Mouse (Mus musculus) midbrain, embryonic 12.5 days (tissue): ENCODE data around the gene Rbl1. TPM values are rescaled to one million over a fixed set of nuclear protein-coding genes. Genes with fewer than 3 reads are reported as not detected.
"Not testable (repeated sequence)": the region's sequence is repeated elsewhere in the genome, so short reads cannot be mapped to it uniquely, and the experiment has no call there.

Source experiments
- ATAC-seq: fragments of 200-750 bp; cut with Nextera tagmentation; 2 replicates; pipeline ENCODE4 v1.8.0; 2017; ENCODE audit warnings: low read depth, moderate TSS enrichment, moderate library complexity; ENCODE audit not compliant: low FRiP score
- H3K27ac ChIP-seq: fragments of 300-500 bp; sonication (generic); replicated peaks from 2 replicates; pipeline ENCODE4 v1.5.1; 2016; ENCODE audit warnings: mild to moderate bottlenecking
- H3K27me3 ChIP-seq: fragments of 300-500 bp; sonication (generic); 2 replicates; pipeline ENCODE4 v1.6.1; 2016; ENCODE audit warnings: mild to moderate bottlenecking
- H3K36me3 ChIP-seq: fragments of 300-500 bp; sonication (generic); 2 replicates; pipeline ENCODE4 v1.6.1; 2016
- H3K4me1 ChIP-seq: fragments of 300-500 bp; sonication (generic); 2 replicates; pipeline ENCODE4 v1.6.1; 2016
- H3K4me2 ChIP-seq: fragments of 300-500 bp; sonication (generic); replicated peaks from 2 replicates; pipeline ENCODE4 v1.6.1; 2016; ENCODE audit warnings: mild to moderate bottlenecking, moderate library complexity
- H3K4me3 ChIP-seq: fragments of 300-500 bp; sonication (generic); 2 replicates; pipeline ENCODE4 v1.5.1; 2016; ENCODE audit warnings: mild to moderate bottlenecking
- H3K9ac ChIP-seq: fragments of 300-500 bp; sonication (generic); replicated peaks from 2 replicates; pipeline ENCODE4 v1.6.1; 2016; ENCODE audit warnings: mild to moderate bottlenecking, moderate library complexity
- H3K9me3 ChIP-seq: fragments of 300-500 bp; sonication (generic); 2 replicates; pipeline ENCODE4 v1.6.1; 2016; ENCODE audit warnings: mild to moderate bottlenecking
- WGBS: fragments of 180-500 bp; shearing (Covaris S2); methylation state at CpG from one replicate; pipeline ENCODE4 v1.1.7; 2016; 5-methylcytosine and 5-hydroxymethylcytosine counted together
- polyA plus RNA-seq: library from polyadenylated mRNA; unstranded; fragments of >200 nt; fragmentation: Nextera tagmentation; extraction: Ambion mirVana; gene quantifications from 2 replicates; pipeline ENCODE4 v1.2.1, GENCODE M21; 2016

Gene Rbl1
- polyA plus RNA-seq: 30.5 and 30.9 TPM in 2 replicates

DNA sequence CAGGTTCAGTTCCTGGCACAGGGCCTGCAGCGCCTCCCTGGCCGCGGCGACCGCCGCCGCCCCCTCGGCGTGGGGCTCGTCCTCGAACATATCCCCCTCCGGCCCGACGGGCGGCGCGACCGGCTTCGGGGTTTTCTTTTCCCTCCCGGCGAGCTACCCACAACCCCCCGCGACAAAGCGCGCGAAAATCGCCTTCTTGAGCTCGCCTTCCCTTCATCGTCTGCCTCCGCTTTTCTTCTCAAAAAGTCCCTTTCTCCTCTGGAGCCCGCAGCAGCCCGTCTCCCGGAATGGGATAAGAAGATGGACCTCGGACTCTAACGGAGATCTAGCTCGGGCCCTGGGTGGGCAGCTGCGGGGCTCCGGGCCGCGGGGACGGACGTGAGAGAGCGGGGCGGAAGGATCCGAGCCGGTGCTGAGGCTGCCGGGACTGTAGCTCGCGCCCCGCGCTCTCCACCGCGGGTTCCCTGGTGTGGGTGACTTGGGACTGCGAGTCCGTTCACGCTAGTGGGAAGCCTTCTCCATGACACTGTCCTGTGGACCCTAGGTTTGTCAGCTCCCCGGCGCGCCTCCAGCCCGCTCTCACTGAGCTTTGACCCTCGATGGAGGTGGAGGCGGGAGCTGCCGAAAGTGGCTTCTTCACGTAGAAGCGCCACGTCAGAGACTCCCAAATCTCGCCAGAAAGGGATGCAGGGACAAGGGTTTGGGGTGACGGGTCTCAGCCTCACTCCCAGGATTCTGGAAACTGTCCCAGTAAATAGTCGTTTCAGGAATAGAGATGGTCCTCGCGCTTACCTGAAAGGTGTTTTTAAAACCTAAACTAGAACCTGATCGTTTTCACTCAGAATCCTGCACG is at the start of gene Rbl1:
Gene Rbl1 (minus strand): TSS at position 169 of the 853 bp plus-strand sequence.
- peak; percentile 81 for ATAC-seq
- H3K27ac ChIP-seq: peak within 1 kb of the TSS; percentile 98
- peak within 1 kb of the TSS; percentile 77 for H3K4me3 ChIP-seq
- 2% methylated on average over 72 of the region's 73 CpGs for WGBS
- no peaks in the 10 kb centered on the region for H3K9me3 ChIP-seq
- peaks cover 10% of the 10 kb centered on the region for H3K4me1 ChIP-seq
- 0 out of 2 replicates have a peak, but pooled peaks cover 8% of the 10 kb centered on the region for H3K36me3 ChIP-seq
- H3K9ac ChIP-seq: peak within 1 kb of the TSS; percentile 90
- peak within 1 kb of the TSS; percentile 77 for H3K4me2 ChIP-seq
- no peaks in the 10 kb centered on the region for H3K27me3 ChIP-seq

DNA sequence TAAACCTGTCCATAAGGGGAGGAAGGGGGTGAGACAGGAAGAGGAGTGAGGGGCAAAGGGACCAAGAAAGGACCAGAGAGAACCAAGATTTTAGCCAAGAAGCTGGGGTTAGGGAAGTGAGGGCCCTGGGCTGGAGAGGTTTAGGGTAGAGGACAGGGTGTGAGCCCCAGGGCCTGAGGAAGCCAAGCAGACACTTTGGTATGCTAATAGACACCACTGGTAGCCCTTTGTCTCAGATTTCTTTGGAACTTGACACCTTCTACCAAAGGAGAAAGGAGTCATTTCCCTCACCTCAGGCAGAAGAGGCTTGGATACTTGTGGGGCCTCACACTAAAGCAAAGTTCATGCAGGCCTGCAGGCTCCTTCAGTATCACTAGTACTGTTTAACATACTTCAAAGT is 43.8 kb upstream of the Rbl1 start:
- no peak overlapping the region for H3K27ac ChIP-seq
- H3K9ac ChIP-seq: no peak overlapping the region
- no peaks in the 10 kb centered on the region for H3K36me3 ChIP-seq
- no peaks in the 10 kb centered on the region for H3K4me1 ChIP-seq
- no peak for ATAC-seq
- H3K4me3 ChIP-seq: no peak overlapping the region
- H3K4me2 ChIP-seq: no peak overlapping the region
- H3K9me3 ChIP-seq: no peaks in the 10 kb centered on the region
- H3K27me3 ChIP-seq: no peaks in the 10 kb centered on the region

DNA sequence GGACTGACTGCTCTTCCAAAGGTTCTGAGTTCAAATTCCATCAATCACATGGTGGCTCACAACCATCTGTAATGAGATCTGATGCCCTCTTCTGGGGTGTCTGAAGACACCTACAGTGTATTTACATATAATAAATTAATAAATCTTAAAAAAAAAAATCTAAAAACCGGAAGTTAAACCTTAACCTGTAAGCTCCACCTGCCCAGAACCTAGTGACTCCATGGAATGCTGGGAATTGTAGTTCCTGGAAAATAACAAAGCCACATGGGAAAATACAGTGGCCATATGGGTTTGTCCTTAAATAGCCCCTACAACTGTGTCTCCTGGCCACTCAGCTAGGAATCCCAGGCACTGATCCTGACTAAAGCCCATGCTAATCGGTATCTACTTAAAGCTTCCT is 41.3 kb upstream of the Rbl1 start:
- Histone ChIP-seq H3K9ac (no peak overlapping the region), H3K4me3 (no peak overlapping the region), H3K27ac (no peak overlapping the region), H3K9me3 (no peaks in the 10 kb centered on the region), H3K27me3 (no peaks in the 10 kb centered on the region), H3K36me3 (no peaks in the 10 kb centered on the region), H3K4me1 (no peaks in the 10 kb centered on the region), H3K4me2 (no peak overlapping the region)
- no peak for ATAC-seq
- 81% methylated on average over 2 of the region's 2 CpGs for WGBS

DNA sequence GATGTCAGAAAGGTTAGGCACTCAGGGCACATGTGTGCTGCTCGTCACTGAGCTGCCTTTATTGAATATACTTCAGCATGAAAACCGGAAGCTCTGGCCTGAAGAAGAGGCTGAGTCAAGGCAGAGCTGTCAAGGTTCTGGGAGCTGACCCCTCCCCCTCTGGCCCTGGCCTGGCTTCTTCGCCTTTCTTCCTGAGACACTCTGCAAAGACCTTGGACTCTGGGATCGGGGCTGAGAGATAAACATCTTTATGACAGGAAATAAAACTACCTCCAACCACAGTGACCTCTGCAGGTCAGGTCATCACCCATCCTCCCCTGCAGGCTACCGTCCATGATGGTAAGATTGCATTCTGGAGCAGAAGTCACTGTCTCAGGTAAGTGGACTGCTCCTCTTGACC is 40.7 kb upstream of the Rbl1 start:
- ATAC-seq: no peak

DNA sequence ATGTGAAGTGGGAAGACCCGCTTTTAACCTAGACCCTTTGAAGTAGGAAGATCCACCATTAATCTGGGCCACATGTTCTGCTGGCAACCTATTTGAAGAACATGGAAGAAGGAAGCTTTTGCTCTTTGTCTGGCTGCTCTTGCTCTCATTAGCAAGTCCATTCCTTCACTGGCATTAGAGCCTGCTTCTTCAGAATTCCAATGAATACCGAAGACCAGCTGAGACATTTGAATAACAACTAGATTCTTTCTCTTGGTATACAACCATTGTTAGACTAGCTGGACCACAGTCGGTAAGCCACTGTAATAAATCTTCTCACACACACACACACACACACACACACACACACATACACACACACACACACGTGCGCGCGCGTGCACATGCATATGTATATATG is 31.6 kb upstream of the Rbl1 start:
- Histone ChIP-seq H3K4me3 (no peak overlapping the region), H3K27me3 (0 out of 2 replicates have a peak, but pooled peaks cover 4% of the 10 kb centered on the region), H3K9ac (no peak overlapping the region), H3K4me2 (no peak overlapping the region), H3K4me1 (no peaks in the 10 kb centered on the region), H3K27ac (no peak overlapping the region), H3K9me3 (no peaks in the 10 kb centered on the region; the same call in 1 of the 2 replicates), H3K36me3 (no peaks in the 10 kb centered on the region)
- WGBS: 85% methylated on average over 8 of the region's 8 CpGs
- no peak for ATAC-seq

More for the DNA sequence above, 40.7 kb upstream of the Rbl1 start:
- H3K4me3 ChIP-seq: no peak overlapping the region
- H3K36me3 ChIP-seq: no peaks in the 10 kb centered on the region
- H3K9me3 ChIP-seq: no peaks in the 10 kb centered on the region
- no peak overlapping the region for H3K4me2 ChIP-seq
- H3K27ac ChIP-seq: no peak overlapping the region
- H3K9ac ChIP-seq: no peak overlapping the region
- H3K4me1 ChIP-seq: no peaks in the 10 kb centered on the region
- H3K27me3 ChIP-seq: no peaks in the 10 kb centered on the region
- 61% methylated on average over 5 of the region's 5 CpGs for WGBS

DNA sequence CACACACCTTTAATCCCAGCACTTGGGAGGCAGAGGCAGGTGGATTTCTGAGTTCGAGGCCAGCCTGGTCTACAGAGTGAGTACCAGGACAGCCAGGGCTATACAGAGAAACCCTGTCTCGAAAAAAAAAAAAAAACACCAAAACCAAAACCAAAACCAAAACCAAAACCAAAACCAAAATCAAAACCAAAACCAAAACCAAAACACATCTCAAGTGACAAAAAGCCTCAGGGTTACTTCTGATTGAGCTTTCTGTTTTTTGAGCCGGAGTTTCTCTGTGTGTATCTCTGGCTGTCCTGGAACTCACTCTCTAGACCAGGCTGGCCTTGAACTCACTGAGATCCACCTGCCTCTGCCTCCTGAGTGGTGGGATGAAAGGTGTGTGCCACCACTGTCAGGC is 17.6 kb upstream of the Rbl1 start:
- not testable (repeated sequence) for H3K9ac ChIP-seq, H3K4me1 ChIP-seq, H3K27ac ChIP-seq, H3K4me3 ChIP-seq, H3K9me3 ChIP-seq, H3K4me2 ChIP-seq, H3K36me3 ChIP-seq, ATAC-seq, H3K27me3 ChIP-seq
- 80% methylated on average over 3 of the region's 3 CpGs for WGBS

DNA sequence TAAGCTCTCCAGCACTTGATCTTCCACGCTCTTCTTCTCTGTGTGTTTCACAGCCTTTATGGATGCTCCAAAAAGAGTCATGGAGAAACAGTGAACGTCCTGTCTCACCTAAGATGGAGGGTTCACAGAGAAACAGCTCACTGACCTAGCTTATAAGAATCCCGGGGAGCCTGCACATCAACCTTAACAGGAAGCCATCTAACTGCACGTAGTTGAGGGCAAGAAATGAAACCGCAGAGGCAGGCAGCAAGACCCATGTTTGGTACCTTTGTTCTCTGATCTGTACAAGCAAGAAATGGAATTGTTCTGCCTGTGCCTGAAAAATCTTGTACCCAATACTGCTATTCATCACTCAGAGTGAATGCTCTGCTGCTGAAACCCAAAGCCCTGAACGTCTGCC is 15.8 kb upstream of the Rbl1 start:
- no peak for ATAC-seq
- Histone ChIP-seq H3K4me3 (no peak overlapping the region), H3K36me3 (no peaks in the 10 kb centered on the region), H3K27me3 (no peaks in the 10 kb centered on the region), H3K4me2 (no peak overlapping the region), H3K27ac (no peak overlapping the region), H3K4me1 (no peaks in the 10 kb centered on the region), H3K9me3 (no peaks in the 10 kb centered on the region), H3K9ac (no peak overlapping the region)
- 80% methylated on average over 6 of the region's 6 CpGs for WGBS

DNA sequence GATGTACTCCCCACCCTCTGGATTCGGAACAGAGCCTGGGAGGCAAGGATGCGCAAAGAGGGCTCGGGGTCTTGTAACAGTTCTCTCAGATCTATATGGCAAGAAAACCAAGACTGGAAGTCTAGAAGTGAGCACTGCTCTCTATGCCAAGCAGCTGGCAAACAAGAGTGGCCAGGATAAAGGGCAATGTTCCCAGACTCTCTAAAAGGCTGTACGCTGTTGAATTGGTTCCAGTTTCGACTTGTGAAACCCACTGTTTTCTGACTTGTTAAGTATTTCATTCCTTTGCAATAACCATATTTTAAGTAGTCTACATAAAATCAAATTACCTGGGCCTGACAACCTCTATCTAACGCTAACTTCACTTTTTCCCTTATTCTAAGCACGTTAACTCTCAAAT is 7.4 kb upstream of the Rbl1 start:
- Histone ChIP-seq H3K36me3 (no peaks in the 10 kb centered on the region), H3K4me3 (no peak overlapping the region), H3K4me1 (no peaks in the 10 kb centered on the region), H3K9ac (no peak overlapping the region), H3K27me3 (no peaks in the 10 kb centered on the region), H3K9me3 (no peaks in the 10 kb centered on the region), H3K4me2 (no peak overlapping the region), H3K27ac (no peak overlapping the region)
- no peak for ATAC-seq
- WGBS: 95% methylated on average over 7 of the region's 7 CpGs

DNA sequence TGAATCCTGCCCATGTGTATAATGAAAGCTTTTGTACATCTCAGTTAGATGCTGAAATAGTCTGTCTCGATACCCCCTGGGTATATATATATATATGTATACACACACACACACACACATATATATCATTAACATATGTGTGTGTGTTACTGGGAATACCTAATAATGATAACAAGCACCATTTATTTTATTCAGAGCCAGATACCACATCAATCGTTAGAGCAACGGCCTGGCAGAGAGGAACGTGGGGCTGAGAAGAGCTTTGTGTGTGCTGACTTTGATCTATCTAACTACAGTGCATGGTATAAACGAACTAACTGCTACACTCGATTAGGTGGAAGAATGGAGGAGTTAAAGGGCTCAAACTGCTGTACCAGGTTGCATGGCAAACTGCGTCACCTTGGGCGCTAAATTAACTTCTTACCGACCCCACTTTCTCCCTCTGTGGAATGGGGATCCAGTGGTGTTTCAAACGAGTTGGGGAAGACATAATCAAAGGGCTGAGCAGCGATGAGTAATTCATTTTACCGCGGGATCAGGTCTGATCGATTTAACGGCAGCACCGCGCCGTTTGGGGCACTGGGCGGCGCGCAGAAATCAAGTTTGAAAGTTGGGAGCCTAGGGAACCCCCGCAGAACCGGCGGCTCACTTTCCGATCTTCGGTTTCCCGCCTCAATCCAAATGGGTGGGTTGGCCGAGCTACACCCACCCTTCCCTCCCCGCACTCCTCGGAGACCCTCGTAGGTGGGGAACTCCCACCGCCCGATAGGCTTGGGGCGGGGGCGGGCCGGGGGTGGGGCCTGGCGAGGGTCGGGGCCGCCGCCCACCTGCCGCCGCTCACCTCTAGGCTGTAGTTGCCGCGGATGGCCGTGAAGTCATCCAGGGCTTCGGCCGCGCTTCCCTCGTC is 622 bp downstream of the Rbl1 start:
- 2% methylated on average over 36 of the region's 49 CpGs for WGBS
- H3K36me3 ChIP-seq: peaks cover 15% of the 10 kb centered on the region
- peaks cover 10% of the 10 kb centered on the region for H3K4me1 ChIP-seq

DNA sequence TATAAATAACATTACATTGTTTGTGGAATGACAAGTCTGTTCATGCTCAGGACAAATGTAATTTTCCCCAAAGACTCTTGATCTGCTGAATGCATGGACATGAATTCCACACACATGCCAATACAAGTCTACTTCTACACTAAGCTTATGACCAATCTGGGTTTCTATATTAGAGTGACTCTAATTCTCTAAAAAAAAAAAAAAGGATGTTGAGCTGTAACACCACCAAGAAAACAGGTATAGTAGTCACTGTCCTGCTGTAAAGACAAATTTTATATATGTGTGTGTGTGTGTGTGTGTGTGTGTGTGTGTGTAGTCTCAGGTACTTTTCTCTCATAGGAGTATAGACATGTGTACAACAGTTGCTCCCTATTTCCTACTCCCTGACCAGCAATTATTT is 1.3 kb downstream of the Rbl1 start:
- ATAC-seq: no peak
- no peak overlapping the region for H3K9ac ChIP-seq
- H3K36me3 ChIP-seq: peaks cover 19% of the 10 kb centered on the region
- H3K9me3 ChIP-seq: no peaks in the 10 kb centered on the region
- H3K4me3 ChIP-seq: peak overlapping the region; percentile 77
- no peak overlapping the region for H3K27ac ChIP-seq
- H3K27me3 ChIP-seq: no peaks in the 10 kb centered on the region
- peaks cover 10% of the 10 kb centered on the region for H3K4me1 ChIP-seq
- H3K4me2 ChIP-seq: peak overlapping the region; percentile 77

More for the DNA sequence above, 622 bp downstream of the Rbl1 start:
- peak overlapping the region; percentile 98 for H3K27ac ChIP-seq
- no peaks in the 10 kb centered on the region for H3K9me3 ChIP-seq
- peak; percentile 87 for ATAC-seq
- H3K4me3 ChIP-seq: peak overlapping the region; percentile 77
- peak overlapping the region; percentile 77 for H3K4me2 ChIP-seq
- H3K27me3 ChIP-seq: no peaks in the 10 kb centered on the region
- peak overlapping the region; percentile 90 for H3K9ac ChIP-seq

DNA sequence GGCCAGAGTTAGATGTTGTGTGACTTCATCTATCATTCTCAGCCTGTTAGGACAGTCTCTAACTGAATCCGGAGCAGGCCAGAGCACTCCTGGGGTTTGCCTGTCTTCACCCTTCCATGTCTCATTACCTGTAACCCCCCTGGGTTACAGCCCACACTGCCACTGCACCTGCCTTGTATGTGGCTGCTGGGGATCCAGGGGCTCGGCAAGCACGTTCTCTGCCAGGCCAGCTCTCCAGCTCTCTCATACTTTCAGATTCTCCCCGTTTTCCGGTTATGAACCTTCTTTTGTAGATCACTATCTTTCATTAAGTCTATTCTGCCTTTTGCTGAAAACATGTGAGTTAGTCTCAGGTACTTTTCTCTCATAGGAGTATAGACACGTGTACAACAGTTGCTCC is 2.0 kb downstream of the Rbl1 start:
- Histone ChIP-seq H3K27ac (no peak overlapping the region), H3K4me3 (no peak overlapping the region), H3K4me2 (no peak overlapping the region), H3K4me1 (peaks cover 10% of the 10 kb centered on the region), H3K9ac (peak overlapping the region; percentile 31; the same call in 1 of the 2 replicates), H3K9me3 (no peaks in the 10 kb centered on the region), H3K36me3 (peaks cover 25% of the 10 kb centered on the region), H3K27me3 (no peaks in the 10 kb centered on the region)
- 84% methylated on average over 6 of the region's 6 CpGs for WGBS
- no peak for ATAC-seq
